Comparison of ENCODE assay signal across 16 mouse cellular contexts in genomic region chr13:25143066-25143465, GRCm38 (mm10).
"Had no signal": no experiment of that assay in that cellular context is flagged by ENCODE, and none has a peak within 500 bp of the region (broad histone marks: within the 10 kb centered on the region; RNA-seq: fewer than 3 reads in every experiment).

No protein-coding gene starts in this region.

- H3K27ac ChIP-seq: neural tube, embryonic 13.5 days; neural tube, embryonic 15.5 days; stomach, embryonic 15.5 days; stomach, postnatal 0 days had no signal

- H3K4me3 ChIP-seq: neural tube, embryonic 13.5 days; neural tube, embryonic 15.5 days; stomach, embryonic 15.5 days had no signal

- H3K27me3 ChIP-seq: neural tube, embryonic 13.5 days; neural tube, embryonic 15.5 days; stomach, embryonic 15.5 days had no signal

- DNase-seq: retina, postnatal 1 day; right cerebral cortex, adult 18-20 months; right cerebral cortex, postnatal 14 days; right cerebral cortex, postnatal 25 days; right cerebral cortex, postnatal 4 days; spleen, adult 18-20 months; thymus, adult 18-20 months; thymus, adult 2 months; thymus, postnatal 14 days; thymus, postnatal 25 days; thymus, postnatal 36 days; thymus, postnatal 4 days had no signal

- H3K4me2 ChIP-seq: neural tube, embryonic 13.5 days; neural tube, embryonic 15.5 days; stomach, embryonic 15.5 days had no signal

- H3K9me3 ChIP-seq: neural tube, embryonic 13.5 days; neural tube, embryonic 15.5 days; stomach, embryonic 15.5 days had no signal

- H3K36me3 ChIP-seq: neural tube, embryonic 13.5 days; neural tube, embryonic 15.5 days; stomach, embryonic 15.5 days had no signal

- H3K4me1 ChIP-seq: neural tube, embryonic 13.5 days; neural tube, embryonic 15.5 days; stomach, embryonic 15.5 days had no signal

- H3K9ac ChIP-seq: neural tube, embryonic 13.5 days; neural tube, embryonic 15.5 days; stomach, embryonic 15.5 days had no signal
